In genomic region chr10:13842855-13843254, GRCm38 (mm10) we compare ENCODE assay signal across 10 mouse cellular contexts. TPM values are rescaled to one million over a fixed set of nuclear protein-coding genes. Genes with fewer than 3 reads are reported as not detected.
DNase-seq lines count a peak whose midpoint lies in the region; ATAC-seq and TF ChIP-seq lines count a peak whose summit lies in the region.
"Had no signal": no experiment of that assay in that cellular context is flagged by ENCODE, and none has a peak within 500 bp of the region (broad histone marks: within the 10 kb centered on the region; RNA-seq: fewer than 3 reads in every experiment).

No protein-coding gene starts in this region.

- H3K9me3 ChIP-seq in lung, postnatal 0 days (ENCODE audit: low read length) = no peaks in the 10 kb centered on the region
- H3K9me3 ChIP-seq in forebrain, embryonic 13.5 days (replicated peaks) = no peaks in the 10 kb centered on the region
- H3K9me3 ChIP-seq: embryonic facial prominence, embryonic 15.5 days had no signal

- no peak for TF ChIP-seq POLR2A in cerebellum, adult 2 months (IDR thresholded peaks at IDR 0.05; ENCODE audit: borderline replicate concordance, insufficient read depth, low read length)

- no peak for TF ChIP-seq EP300 in lung, postnatal 0 days (IDR thresholded peaks at IDR 0.05)

- DNase-seq in lung, postnatal 0 days (ENCODE audit: low spot score) = peak; percentile 28
- no peak for DNase-seq in lung, adult 18-20 months
- peak; percentile 73 to 87 for DNase-seq in cerebellum, adult 2 months
- DNase-seq in heart, adult 9 months (ENCODE audit: low spot score in 2 of 2) = peak; percentile 13 to 69
- DNase-seq in right cerebral cortex, postnatal 25 days = peak; percentile 43
- DNase-seq in embryo, embryonic 11 days = no peak
- DNase-seq in adipocyte (ENCODE audit: low spot score) = no peak
- DNase-seq: retina, postnatal 1 day had no signal

- no peaks in the 10 kb centered on the region for H3K27me3 ChIP-seq in lung, postnatal 0 days (replicated peaks; ENCODE audit: insufficient read depth, low read length)
- H3K27me3 ChIP-seq in cerebellum, adult 2 months (ENCODE audit: control insufficient read depth, insufficient read depth, low read length) = no peaks in the 10 kb centered on the region
- no peaks in the 10 kb centered on the region for H3K27me3 ChIP-seq in forebrain, embryonic 13.5 days
- H3K27me3 ChIP-seq: embryonic facial prominence, embryonic 15.5 days had no signal

- WGBS in lung, postnatal 0 days = 60% methylated on average over 8 of the region's 8 CpGs
- 8% methylated on average over 8 of the region's 8 CpGs for WGBS in cerebellum, adult 2 months
- 85% methylated on average over 8 of the region's 8 CpGs for WGBS in forebrain, embryonic 13.5 days

- ATAC-seq in lung, postnatal 0 days = peak; percentile 44; the same call in 1 of the 2 replicates
- ATAC-seq in forebrain, embryonic 13.5 days = no peak

- no peaks in the 10 kb centered on the region for H3K4me1 ChIP-seq in lung, postnatal 0 days (ENCODE audit: insufficient read depth, low read depth, low read length)
- H3K4me1 ChIP-seq in cerebellum, adult 2 months (ENCODE audit: control insufficient read depth, insufficient read depth, low read length) = peaks cover 25% of the 10 kb centered on the region; the same call in 1 of the 2 replicates
- H3K4me1 ChIP-seq in forebrain, embryonic 13.5 days = no peaks in the 10 kb centered on the region
- H3K4me1 ChIP-seq: embryonic facial prominence, embryonic 15.5 days had no signal

- no peak overlapping the region for H3K4me2 ChIP-seq in lung, postnatal 0 days (replicated peaks; ENCODE audit: low read depth, low read length)
- no peak overlapping the region for H3K4me2 ChIP-seq in forebrain, embryonic 13.5 days
- H3K4me2 ChIP-seq: embryonic facial prominence, embryonic 15.5 days had no signal

- H3K36me3 ChIP-seq in lung, postnatal 0 days (ENCODE audit: insufficient read depth, low read length) = no peaks in the 10 kb centered on the region
- no peaks in the 10 kb centered on the region for H3K36me3 ChIP-seq in forebrain, embryonic 13.5 days (ENCODE audit: poor library complexity, severe bottlenecking)
- H3K36me3 ChIP-seq: embryonic facial prominence, embryonic 15.5 days had no signal

- H3K4me3 ChIP-seq in lung, postnatal 0 days (ENCODE audit: low read depth, low read length) = no peak overlapping the region
- no peak overlapping the region for H3K4me3 ChIP-seq in cerebellum, adult 2 months (replicated peaks; ENCODE audit: insufficient read depth, low read depth, low read length)
- H3K4me3 ChIP-seq in forebrain, embryonic 13.5 days = no peak overlapping the region
- H3K4me3 ChIP-seq: embryonic facial prominence, embryonic 15.5 days had no signal

- TF ChIP-seq CTCF in lung, postnatal 0 days (IDR thresholded peaks at IDR 0.05) = no peak
- TF ChIP-seq CTCF in cerebellum, adult 2 months (IDR thresholded peaks at IDR 0.05; ENCODE audit: borderline replicate concordance, insufficient read depth, low read depth, low read length) = no peak

- no peak overlapping the region for H3K9ac ChIP-seq in lung, postnatal 0 days (replicated peaks; ENCODE audit: low read depth)
- H3K9ac ChIP-seq in forebrain, embryonic 13.5 days = no peak overlapping the region
- H3K9ac ChIP-seq: embryonic facial prominence, embryonic 15.5 days had no signal

- no peak overlapping the region for H3K27ac ChIP-seq in lung, postnatal 0 days (ENCODE audit: low read length)
- peak overlapping the region; percentile 75; the same call in 1 of the 2 replicates for H3K27ac ChIP-seq in cerebellum, adult 2 months (ENCODE audit: insufficient read depth, low read length)
- H3K27ac ChIP-seq in forebrain, embryonic 13.5 days = no peak overlapping the region
- H3K27ac ChIP-seq: embryonic facial prominence, embryonic 15.5 days had no signal

RNA-seq across cellular contexts. Expression of gene Aig1, which starts 25.9 kb away (rescaled TPM):
- polyA plus RNA-seq in lung, postnatal 0 days (2015; fragmentation: Nextera tagmentation; extraction: Ambion mirVana) = 45.5 and 47.4 TPM in 2 replicates
- polyA plus RNA-seq in cerebellum, adult 2 months (2012; rRNA removed) = 130 and 132 TPM in 2 replicates
- polyA plus RNA-seq in forebrain, embryonic 13.5 days (2015; fragmentation: Nextera tagmentation; extraction: Ambion mirVana) = 37.0 and 38.3 TPM in 2 replicates

Comparison
In these comparisons a context has a peak if more than half of its experiments do, and no peak if none do; other contexts are left out.
1. DNase-seq: peak in lung, postnatal 0 days (single experiment), cerebellum, adult 2 months (2 of 2), heart, adult 9 months (2 of 2) and right cerebral cortex, postnatal 25 days (single experiment); none in lung, adult 18-20 months (0 of 2), embryo, embryonic 11 days (single experiment) and adipocyte (single experiment).